Mouse (Mus musculus) kidney, adult 2 months (tissue): ENCODE measurements at regions not wholly inside any gene's neighbourhood (a gene's known extent, or its start where the extent isn't known, plus 50 kb on each side); places are given as distances from the start of the nearest gene placed in this dataset.

ENCODE experiments used
- CTCF ChIP-seq: fragments of 200-500 bp; conservative IDR thresholded peaks from 2 replicates; pipeline ENCODE4 v1.5.1; 2011; ENCODE audit warnings: low read depth, mild to moderate bottlenecking, control low read depth, low read length, moderate library complexity, mixed read lengths; ENCODE audit not compliant: insufficient read depth, insufficient read length
- POLR2A ChIP-seq: fragments of 200-500 bp; IDR thresholded peaks from one replicate; pipeline ENCODE4 v1.6.1; 2011; ENCODE audit warnings: low read depth, low read length, control low read depth

GRCm38 (mm10) chrX:164840393-164840792, 139.8 kb downstream of the Mospd2 start:
- no peak for TF ChIP-seq POLR2A
- no peak for TF ChIP-seq CTCF
